Mouse (Mus musculus) cerebellum, adult 8-10 months (tissue): ENCODE results near the gene Tnrc6a.
"Not testable (repeated sequence)": the region's sequence is repeated elsewhere in the genome, so short reads cannot be mapped to it uniquely, and the experiment has no call there.

ENCODE experiments used
- DNase-seq: peaks from one replicate; pipeline ENCODE4 v3.0.0; 2022

Tnrc6a gene

DNA sequence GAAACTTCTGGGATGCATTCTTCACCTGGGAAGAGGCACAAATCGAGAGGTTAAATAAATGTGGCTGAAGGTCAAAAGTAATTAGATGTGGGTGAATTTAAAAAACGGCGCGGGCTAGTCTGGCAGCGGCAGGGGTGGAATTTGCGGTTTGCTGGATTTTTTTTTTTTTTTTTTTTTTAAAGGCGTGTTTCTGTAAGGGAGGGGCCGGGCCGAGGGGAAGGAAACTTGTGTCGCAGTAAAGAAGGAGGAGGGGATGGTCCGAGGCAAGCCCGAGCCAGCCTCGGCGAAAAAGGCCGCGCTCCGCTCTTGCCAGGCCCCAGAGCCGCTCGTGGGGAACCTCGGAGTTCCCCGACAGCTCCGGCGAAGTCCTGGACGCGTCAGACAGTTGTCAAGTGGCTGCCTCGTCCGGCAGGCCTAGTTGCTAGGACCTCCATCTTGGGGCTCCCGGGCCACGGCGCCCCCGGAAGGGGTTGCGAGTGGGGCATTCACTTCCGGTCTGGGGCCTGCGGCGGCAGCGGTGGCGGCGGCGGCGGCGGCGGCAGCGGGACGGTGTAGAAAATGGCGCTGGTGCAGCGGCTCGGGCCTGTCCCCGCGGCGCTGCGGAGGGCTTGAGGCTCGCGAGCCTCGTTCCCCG, at the start of gene Tnrc6a:
TSS of gene Tnrc6a (plus strand) at position 221 of the 634 bp plus-strand sequence.
- peak; percentile 93 for DNase-seq

DNA sequence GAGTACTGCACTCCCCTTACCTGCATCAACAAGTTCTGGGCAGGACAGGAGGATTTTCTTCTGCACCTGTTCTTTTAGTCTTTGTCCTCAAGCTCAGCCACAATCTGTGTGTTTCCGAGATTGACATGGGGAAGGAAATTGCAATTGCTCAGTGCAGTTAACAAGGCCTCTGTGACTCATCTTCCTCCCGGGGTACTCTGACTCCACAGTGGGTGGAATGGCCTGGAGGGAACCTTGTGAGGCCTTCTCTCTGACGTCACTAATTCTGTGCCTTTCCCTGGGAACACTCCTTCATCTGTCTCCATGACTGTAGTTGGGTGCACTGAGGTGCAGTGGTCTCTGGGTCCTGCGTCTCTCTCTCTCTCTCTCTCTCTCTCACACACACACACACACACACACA, 41.4 kb upstream of the Tnrc6a start:
- no peak for DNase-seq

DNA sequence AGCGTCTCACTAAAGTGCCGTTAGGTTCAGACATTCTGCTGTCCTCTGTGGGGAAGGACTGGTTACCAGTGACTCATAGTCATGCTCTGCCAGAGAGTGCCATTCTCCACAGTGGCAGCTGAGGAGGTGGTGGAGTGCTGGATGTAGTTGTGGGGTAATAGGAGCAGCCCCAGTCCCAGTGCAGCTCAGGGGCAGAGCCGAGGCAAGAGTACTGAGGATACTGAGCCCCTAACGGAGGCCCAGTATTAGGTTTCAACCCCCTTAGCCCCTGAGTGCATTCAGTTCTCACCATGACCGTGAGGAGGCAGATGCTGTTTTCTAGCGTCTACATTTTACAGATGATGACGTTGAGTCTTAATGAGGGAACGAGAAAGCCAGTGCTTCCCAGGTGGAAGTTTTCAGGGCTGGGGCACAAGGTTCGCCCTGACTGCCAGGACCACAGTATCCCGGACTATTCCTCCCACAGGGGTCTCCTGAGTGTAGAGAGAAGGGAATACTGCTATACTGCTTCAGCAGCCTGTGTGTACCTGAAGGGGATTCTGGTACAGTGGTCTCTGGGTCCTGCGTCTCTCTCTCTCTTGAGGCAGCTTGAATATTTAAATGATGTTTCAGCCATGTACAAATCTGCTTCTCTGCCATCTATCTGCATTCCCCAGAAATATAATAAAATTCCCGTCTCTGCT, 40.1 kb upstream of the Tnrc6a start:
- no peak for DNase-seq

DNA sequence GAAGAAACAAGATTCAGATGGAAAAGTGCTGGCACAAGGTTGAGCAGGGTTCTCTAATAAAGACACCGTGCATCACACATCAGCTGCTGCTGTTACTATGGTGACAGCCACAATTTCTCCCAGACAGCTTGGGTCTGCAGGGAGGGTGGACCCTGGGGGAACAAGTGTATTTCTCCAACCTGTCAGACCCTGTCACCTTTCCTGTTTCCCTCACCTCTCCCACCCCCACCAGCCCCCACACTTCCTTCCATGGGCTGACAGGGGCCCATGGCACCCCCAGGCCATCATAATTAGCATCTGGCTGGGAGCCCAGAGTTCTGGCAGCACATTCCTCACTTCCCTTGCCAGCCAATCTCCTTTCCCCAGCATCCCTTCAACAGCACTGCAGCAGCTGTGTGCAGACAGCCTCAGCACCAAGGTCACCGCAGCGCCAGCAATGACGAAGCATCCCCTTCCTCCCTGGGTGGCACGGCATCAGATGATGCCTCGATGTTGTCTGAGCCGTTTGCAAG, 39.4 kb upstream of the Tnrc6a start:
- no peak for DNase-seq

GRCm38 (mm10) chr7:123084708-123085107, 39.0 kb upstream of the Tnrc6a start:
- no peak for DNase-seq

- DNase-seq: no peak
These were observed 34.8 kb upstream of the Tnrc6a start for GRCm38 (mm10) chr7:123088920-123089319.

DNA sequence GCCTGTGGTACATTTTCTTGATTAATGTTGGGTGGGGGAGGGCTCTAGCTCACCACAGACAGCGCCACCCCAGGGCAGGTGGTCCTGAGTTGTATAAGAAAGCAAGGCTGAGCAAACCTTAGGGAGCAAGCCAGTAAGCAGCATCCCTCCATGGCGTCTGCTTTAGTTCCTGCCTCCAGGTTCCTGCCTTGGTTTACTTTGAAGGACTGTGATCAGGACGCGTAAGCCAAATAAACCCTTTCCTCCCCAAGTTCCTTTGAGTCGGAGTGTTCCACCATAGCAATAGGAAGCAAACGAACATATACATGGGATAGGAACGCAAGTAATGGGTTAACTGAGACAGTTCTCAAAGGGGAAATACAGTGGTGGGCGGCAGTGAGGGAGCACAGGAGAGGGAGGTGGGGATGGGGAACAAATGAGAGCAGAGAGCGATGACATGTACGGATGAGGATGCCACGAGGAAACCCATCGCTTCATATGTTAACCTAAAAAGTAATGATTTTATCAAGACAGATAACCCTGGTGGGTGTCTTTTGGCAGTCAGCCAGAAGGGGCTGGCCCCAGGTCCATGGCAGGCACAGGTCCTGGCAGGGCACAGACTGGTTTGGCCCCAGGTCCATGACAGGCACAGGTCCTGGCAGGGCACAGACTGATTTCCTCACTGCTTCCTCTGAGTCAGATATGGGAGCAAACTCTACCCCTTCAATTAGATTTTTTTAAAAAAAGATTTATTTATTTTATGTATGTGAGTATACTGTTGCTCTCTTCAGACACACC, 27.2 kb upstream of the Tnrc6a start:
- DNase-seq: no peak

GRCm38 (mm10) chr7:123097891-123098750, 25.6 kb upstream of the Tnrc6a start:
- no peak for DNase-seq

DNA sequence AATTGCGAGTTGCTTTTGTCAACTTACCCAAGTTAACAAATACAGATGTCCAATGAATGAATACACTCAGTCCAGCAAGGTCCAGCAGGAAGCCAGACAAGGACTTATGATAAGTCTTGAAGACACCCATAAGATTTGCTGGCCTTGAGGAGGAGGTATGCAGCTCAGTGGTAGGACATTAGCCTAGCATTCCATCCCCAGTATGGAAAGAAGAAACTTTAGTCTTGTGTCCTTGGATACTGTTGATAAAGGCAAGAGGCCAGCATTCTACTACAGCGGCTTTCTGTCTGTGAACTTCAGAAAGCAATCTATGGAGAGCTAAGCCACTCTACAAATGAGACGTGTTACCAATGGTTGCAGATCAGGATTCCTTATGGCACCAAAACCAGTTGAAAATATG, 22.4 kb upstream of the Tnrc6a start:
- no peak for DNase-seq

- DNase-seq: not testable (repeated sequence)
These were observed 18.3 kb upstream of the Tnrc6a start for GRCm38 (mm10) chr7:123105381-123105780.

GRCm38 (mm10) chr7:123105906-123106305, 17.8 kb upstream of the Tnrc6a start:
- no peak for DNase-seq

DNA sequence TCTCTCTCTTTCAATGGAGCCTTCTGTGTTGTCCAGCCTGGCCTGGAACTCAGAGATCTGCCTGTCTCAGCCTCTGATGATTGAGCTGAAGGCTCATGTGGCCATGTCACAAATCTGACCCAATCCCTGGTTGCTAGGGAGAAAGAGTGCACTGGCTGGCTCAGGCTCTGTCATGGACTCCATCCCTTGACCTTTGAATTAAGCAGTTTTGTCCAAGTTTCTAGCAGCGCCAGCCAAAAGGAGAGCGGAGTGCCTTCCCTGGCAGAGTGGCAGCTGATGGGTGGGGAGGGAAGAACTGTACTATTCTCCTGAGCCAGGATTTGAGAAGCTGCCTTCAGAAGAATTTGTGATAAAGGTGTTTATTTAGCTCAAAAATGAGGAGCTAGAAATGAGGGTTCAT, 17.4 kb upstream of the Tnrc6a start:
- no peak for DNase-seq

- no peak for DNase-seq
These were observed 15.3 kb upstream of the Tnrc6a start for GRCm38 (mm10) chr7:123108058-123109055.

- DNase-seq: no peak
These were observed 14.2 kb upstream of the Tnrc6a start for GRCm38 (mm10) chr7:123109361-123110000.

DNA sequence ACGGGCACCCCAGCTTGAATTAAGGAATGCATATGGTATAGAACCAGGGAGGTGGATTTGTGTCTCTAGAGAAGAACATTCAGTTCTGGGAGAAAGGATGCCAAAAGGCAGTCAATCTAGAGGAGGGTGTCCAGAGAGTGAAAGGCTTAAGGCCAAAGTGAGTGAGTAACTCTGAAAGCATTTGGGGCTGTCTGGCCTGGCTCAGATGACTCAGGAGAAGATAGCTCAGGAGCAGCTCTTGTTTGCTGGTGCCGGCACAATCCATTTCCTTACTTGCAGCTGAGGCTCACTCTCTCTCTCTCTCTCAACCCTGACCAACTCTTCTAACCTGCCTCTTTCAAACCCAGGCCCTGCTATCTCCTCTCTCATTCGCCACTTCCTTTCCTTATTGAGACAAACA, 13.6 kb upstream of the Tnrc6a start:
- DNase-seq: no peak

- no peak for DNase-seq
These were observed 10.1 kb upstream of the Tnrc6a start for GRCm38 (mm10) chr7:123113590-123113989.

DNA sequence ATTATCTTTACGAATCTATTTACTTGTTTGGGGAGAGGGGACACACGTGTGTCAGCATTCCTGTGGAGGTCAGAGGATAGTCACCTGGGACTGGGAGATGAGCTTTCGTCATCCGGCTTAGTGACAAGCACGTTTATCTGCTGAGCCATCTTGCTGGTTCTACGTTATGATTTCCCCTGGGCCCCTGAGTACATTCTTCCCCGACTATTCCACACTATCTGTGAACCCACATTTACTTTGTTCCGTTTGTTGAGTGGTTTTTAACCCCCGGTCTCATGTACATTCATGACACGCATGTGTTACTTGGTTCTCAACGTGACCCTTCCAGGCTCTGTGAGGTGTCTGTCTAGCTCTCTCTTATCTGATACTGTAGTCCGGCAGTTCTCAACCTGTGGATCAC, 6.9 kb upstream of the Tnrc6a start:
- DNase-seq: no peak

DNA sequence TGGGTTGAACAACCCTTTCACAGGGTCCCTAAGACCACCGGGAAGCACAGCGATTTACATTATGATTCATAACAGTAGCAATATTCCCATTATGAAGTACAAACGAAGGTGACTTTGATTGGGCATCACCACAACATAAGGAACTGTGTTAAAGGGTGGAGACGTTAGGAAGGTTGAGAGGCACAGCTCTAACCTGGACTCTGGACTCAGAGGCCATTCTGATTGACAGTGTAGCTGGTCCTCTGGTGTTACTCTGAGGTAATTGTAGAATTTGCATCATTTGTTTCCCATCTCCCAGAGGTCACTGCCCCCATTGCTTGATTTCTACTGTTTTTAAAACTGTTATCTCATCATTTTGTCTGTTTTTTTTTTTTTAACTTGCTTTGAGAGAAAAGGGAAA, 6.5 kb upstream of the Tnrc6a start:
- no peak for DNase-seq

DNA sequence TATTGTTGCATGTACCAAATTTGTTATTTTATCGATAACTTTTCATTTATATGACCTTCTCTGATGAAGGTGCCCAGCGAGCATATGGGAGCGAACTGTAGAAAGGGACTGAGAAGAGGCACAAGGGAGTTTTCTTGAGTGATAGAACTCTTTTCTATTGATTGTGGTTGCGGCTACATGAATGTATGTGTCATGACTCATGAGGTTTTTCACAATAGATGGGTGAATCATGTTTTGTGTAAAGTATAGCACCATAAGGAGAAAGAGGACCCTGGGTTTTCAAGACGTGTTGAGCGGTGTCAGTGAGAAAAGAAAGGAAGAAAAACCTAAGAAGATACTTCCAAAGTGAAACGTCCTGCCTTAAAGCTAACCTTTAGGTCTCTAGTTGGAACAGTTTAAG, 3.2 kb upstream of the Tnrc6a start:
- DNase-seq: no peak

- DNase-seq: no peak
These were observed 623 bp downstream of the Tnrc6a start for GRCm38 (mm10) chr7:123124299-123124716.

DNA sequence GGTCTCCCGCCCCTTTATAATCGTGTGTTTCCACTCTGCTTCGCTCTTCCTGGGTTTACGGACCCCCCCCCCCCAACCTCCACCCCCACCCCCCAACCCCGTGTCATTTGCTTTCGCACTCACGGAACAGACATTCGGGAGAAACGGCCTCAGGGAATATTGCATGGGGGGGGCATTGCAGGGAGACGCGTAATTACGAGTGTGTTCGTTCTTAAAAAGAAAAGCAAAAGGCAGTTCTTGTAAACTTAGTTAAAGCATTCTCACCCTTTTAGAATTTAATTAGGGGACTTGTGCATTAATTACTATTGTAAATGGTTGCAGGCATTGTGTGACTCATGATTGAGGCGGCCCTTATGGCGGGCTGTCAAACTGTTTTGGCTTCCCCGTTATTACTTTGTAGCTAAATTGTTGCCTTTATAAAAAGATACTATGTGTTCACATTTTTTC, 1.1 kb downstream of the Tnrc6a start:
- DNase-seq: peak; percentile 20
